19 mouse cellular contexts compared by ENCODE assay signal in the genomic region with DNA sequence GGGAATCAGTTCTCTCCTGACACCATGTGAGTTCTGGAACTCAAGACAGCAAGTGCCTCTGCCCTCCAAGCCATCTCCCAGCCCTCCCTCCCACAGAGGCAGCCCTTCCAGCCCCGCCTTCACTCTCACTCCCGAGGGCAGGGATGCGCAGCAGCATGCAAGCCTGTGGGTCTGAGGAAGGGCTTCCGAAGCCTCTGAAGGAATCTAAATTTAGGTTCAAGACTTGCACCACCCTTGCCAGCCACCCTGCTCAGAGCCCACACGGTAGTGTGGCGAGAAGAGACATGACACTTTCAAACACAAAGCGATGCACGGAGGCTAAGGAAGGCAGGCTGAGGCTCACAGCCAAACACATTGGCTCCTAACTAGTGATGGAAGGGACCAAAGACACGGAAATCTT. TPM values are rescaled to one million over a fixed set of nuclear protein-coding genes. Genes with fewer than 3 reads are reported as not detected.
DNase-seq lines count a peak whose midpoint lies in the region; ATAC-seq and TF ChIP-seq lines count a peak whose summit lies in the region.
"Had no signal": no experiment of that assay in that cellular context is flagged by ENCODE, and none has a peak within 500 bp of the region (broad histone marks: within the 10 kb centered on the region; RNA-seq: fewer than 3 reads in every experiment).

No protein-coding gene starts in this region.

- 72% methylated on average over 9 of the region's 9 CpGs for WGBS in midbrain, postnatal 0 days

- H3K4me3 ChIP-seq in midbrain, postnatal 0 days (ENCODE audit: low read depth, low read length): no peak overlapping the region
- H3K4me3 ChIP-seq: embryonic facial prominence, embryonic 15.5 days; limb, embryonic 12.5 days; lung, embryonic 15.5 days; midbrain, embryonic 12.5 days; neural tube, embryonic 13.5 days had no signal

- H3K9me3 ChIP-seq in midbrain, postnatal 0 days (ENCODE audit: low read length): no peaks in the 10 kb centered on the region
- H3K9me3 ChIP-seq: embryonic facial prominence, embryonic 15.5 days; limb, embryonic 12.5 days; lung, embryonic 15.5 days; midbrain, embryonic 12.5 days; neural tube, embryonic 13.5 days had no signal

- no peak overlapping the region for H3K9ac ChIP-seq in midbrain, postnatal 0 days (replicated peaks; ENCODE audit: low read length, poor library complexity, severe bottlenecking)
- H3K9ac ChIP-seq: embryonic facial prominence, embryonic 15.5 days; limb, embryonic 12.5 days; liver, embryonic 14.5 days; lung, embryonic 15.5 days; midbrain, embryonic 12.5 days; neural tube, embryonic 13.5 days had no signal

- no peaks in the 10 kb centered on the region for H3K36me3 ChIP-seq in midbrain, postnatal 0 days (ENCODE audit: insufficient read depth, low read length)
- H3K36me3 ChIP-seq: embryonic facial prominence, embryonic 15.5 days; limb, embryonic 12.5 days; lung, embryonic 15.5 days; midbrain, embryonic 12.5 days; neural tube, embryonic 13.5 days had no signal

- ATAC-seq in midbrain, postnatal 0 days (ENCODE audit: low FRiP score): no peak

- H3K4me1 ChIP-seq in midbrain, postnatal 0 days (ENCODE audit: insufficient read depth, low read length): peaks cover 8% of the 10 kb centered on the region; the same call in 1 of the 2 replicates
- H3K4me1 ChIP-seq: limb, embryonic 12.5 days had no signal

- H3K27ac ChIP-seq in midbrain, postnatal 0 days (ENCODE audit: low read depth, low read length): no peak overlapping the region
- H3K27ac ChIP-seq: embryonic facial prominence, embryonic 15.5 days; limb, embryonic 12.5 days; liver, embryonic 14.5 days; lung, embryonic 15.5 days; midbrain, embryonic 12.5 days had no signal

- DNase-seq in heart, adult 18-20 months: peak; percentile 26 to 31
- DNase-seq in heart, postnatal 25 days (ENCODE audit: low spot score): no peak
- peak; percentile 32 to 48 for DNase-seq in left cerebral cortex, postnatal 14 days (ENCODE audit: low spot score in 2 of 2)
- no peak for DNase-seq in left cerebral cortex, adult 8-10 months (ENCODE audit: low spot score in 2 of 2)
- DNase-seq in T-cell, adult 2 months (ENCODE audit: low spot score): peak; percentile 52
- peak; percentile 37 to 41 for DNase-seq in left cerebral cortex, postnatal 36 days (ENCODE audit: low spot score in 2 of 2)
- no peak for DNase-seq in midbrain, postnatal 0 days (ENCODE audit: low spot score)
- DNase-seq: adrenal gland, postnatal 25 days; cerebellum, adult 18-20 months; cerebellum, postnatal 36 days; kidney, adult 11 months; right cerebral cortex, postnatal 14 days; spleen, adult 18-20 months had no signal

- TF ChIP-seq CTCF in midbrain, postnatal 0 days (IDR thresholded peaks at IDR 0.05): no peak

- intact Hi-C loops in heart, postnatal 25 days (cut with DNase I): no loop called here
- intact Hi-C loops in left cerebral cortex, postnatal 14 days (cut with DNase I): no loop called here
- intact Hi-C loops in left cerebral cortex, postnatal 36 days (cut with DNase I): no loop called here

- no peaks in the 10 kb centered on the region for H3K27me3 ChIP-seq in midbrain, postnatal 0 days (ENCODE audit: insufficient read depth, low read length)
- H3K27me3 ChIP-seq: embryonic facial prominence, embryonic 15.5 days; limb, embryonic 12.5 days; lung, embryonic 15.5 days; midbrain, embryonic 12.5 days; neural tube, embryonic 13.5 days had no signal

- H3K4me2 ChIP-seq in midbrain, postnatal 0 days (ENCODE audit: low read depth, low read length, poor library complexity, severe bottlenecking): no peak overlapping the region
- H3K4me2 ChIP-seq: embryonic facial prominence, embryonic 15.5 days; limb, embryonic 12.5 days; lung, embryonic 15.5 days; midbrain, embryonic 12.5 days; neural tube, embryonic 13.5 days had no signal

RNA-seq across cellular contexts. Expression of a gene that starts 23.2 kb away (rescaled TPM):
- total RNA-seq in heart, adult 18-20 months (2021): 10 to 100 TPM; 27.6 to 36.2 TPM
- 10 to 100 TPM; 21.9 to 27.6 TPM for total RNA-seq in heart, postnatal 25 days (2021)
- 10 to 100 TPM; 37.2 to 40.8 TPM for total RNA-seq in left cerebral cortex, postnatal 14 days (2021)
- total RNA-seq in left cerebral cortex, adult 8-10 months (2022): 10 to 100 TPM; 32.4 to 38.4 (median 37.2) TPM
- total RNA-seq in left cerebral cortex, postnatal 36 days (2021): 10 to 100 TPM; 34.6 to 37.2 TPM
- total RNA-seq in midbrain, postnatal 0 days (2014; rRNA removed): 63.0 and 71.1 TPM in 2 replicates
- 24.6 and 28.0 TPM in 2 replicates for polyA plus RNA-seq in midbrain, postnatal 0 days (2015; fragmentation: Nextera tagmentation; extraction: Ambion mirVana)

Comparison
In these comparisons a context has a peak if more than half of its experiments do, and no peak if none do; other contexts are left out.
1. DNase-seq: peak in heart, adult 18-20 months (2 of 2), left cerebral cortex, postnatal 14 days (2 of 2), T-cell, adult 2 months (single experiment) and left cerebral cortex, postnatal 36 days (2 of 2); none in heart, postnatal 25 days (single experiment), left cerebral cortex, adult 8-10 months (0 of 2) and midbrain, postnatal 0 days (single experiment).